Mouse (Mus musculus) cerebellum, adult (tissue): ENCODE data around the gene Kiss1.

Experiments
- ATAC-seq: cut with Nextera tagmentation; 2 replicates; pipeline ENCODE4 v1.9.2; 2017; ENCODE audit warnings: mild to moderate bottlenecking, moderate library complexity, mixed read lengths; ENCODE audit not compliant: insufficient number of reproducible peaks, low FRiP score, low TSS enrichment

Gene Kiss1

DNA sequence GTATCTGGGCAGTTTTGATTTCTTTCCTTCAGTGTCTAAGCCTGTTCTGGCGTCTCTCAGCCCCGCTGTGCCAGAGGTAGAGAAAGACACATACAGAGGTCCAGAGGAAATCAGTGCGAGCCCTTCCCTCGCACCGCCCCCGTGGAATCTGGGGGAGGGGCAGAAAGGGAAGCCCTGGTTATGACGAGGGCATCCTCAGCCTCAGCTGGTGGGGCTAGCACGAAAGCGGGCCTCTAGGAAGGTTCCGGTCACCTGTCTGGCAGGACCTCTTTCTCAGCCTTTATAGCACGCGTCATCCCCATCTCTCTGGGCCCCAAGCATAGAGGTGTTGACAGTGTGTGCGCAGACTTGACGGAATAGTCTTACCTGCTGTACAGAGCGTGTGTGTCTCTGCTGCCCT, 34.2 kb downstream of the Kiss1 start:
- no peak for ATAC-seq

DNA sequence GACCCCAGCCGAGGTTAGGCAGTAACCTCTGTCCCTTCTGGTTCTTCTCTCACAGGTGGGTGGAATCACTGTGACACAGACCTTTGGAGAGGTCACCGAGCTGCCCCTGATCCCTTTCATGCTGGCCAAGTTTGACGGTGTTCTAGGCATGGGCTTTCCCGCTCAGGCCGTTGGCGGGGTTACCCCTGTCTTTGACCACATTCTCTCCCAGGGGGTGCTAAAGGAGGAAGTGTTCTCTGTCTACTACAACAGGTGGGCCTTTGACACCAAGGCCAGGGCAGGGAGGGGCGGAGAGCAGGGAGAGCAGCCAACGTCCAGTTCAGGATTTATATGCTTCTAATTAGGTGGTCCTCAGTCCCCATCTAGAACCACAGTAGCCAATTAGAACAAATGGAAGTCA, 34.7 kb downstream of the Kiss1 start:
- ATAC-seq, result no peak

DNA sequence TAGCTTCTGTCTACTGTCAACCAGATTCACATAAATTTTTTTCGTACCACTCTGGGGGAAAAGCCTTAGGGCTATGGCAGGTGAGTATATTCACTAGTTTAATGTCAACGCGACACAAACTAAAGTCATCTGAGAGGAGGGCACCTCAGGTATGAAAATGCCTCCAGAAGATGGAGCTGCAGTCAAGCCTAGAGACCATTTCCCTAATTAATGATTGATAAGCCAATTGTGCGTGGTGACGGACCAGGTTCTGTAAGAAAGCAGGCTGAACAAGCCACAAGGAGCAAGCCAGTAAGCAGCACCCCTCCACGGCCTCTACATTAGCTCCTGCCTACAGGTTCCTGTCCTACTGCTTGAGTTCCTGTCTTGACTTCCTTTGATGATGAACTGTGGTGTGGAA, 39.3 kb downstream of the Kiss1 start:
- ATAC-seq, result no peak

DNA sequence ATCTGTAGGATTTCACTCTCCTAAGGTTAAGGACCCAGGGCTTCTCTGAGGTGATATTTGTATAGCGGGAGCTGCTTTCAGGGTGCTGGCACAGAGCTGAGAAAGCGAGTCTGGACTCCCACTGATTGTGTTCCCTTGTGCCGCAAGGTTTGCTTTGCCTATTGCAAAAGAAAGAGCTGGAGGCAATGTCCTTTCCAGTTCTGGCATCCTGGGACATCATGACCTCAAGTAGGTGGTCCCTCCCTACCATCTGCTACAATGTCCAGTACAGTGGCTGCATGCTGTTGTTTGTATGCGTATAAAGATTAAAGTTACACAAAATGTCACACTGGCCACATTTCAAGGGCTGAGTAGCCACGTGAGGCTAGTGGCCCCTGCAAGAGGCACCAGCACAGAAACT, 40.4 kb downstream of the Kiss1 start:
- no peak for ATAC-seq

DNA sequence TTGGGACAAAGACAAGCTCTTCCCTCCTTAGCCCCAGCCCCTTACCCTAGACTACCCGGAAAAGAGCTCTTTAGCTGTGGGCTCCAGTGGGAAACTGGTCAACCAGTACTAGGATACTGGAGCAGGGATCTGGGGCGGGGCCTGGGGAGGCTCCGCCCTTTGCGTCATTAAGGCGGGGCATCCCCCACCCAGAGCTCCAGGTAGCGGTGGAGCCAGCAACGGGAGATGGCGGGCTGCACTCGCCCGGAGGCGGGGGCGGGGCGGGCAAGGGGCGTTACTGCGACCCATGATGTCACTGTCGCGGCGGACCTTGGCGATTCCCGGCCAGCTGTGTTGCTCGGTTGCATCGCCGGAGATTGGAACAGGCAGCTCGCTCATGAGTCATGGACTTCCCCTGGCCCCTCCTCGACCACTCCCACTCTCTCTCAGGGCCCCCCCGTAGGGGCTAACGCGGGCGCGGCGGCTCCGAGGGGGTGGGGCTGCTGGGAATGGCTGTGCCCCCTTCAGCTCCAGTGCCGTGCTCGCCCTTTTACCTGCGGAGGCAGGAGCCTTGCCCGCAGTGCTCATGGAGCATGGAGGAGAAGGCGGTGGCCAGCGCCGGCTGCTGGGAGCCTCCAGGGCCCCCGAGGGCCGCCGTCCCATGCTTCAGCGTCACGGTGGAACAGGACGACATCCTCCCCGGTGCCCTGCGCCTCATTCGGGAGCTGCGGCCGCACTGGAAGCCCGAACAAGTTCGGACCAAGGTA, 41.8 kb downstream of the Kiss1 start, which contains the start of gene Etnk2:
Gene Etnk2, plus strand, starts transcription at position 297 of the 746 bp plus-strand sequence.
- no peak for ATAC-seq

DNA sequence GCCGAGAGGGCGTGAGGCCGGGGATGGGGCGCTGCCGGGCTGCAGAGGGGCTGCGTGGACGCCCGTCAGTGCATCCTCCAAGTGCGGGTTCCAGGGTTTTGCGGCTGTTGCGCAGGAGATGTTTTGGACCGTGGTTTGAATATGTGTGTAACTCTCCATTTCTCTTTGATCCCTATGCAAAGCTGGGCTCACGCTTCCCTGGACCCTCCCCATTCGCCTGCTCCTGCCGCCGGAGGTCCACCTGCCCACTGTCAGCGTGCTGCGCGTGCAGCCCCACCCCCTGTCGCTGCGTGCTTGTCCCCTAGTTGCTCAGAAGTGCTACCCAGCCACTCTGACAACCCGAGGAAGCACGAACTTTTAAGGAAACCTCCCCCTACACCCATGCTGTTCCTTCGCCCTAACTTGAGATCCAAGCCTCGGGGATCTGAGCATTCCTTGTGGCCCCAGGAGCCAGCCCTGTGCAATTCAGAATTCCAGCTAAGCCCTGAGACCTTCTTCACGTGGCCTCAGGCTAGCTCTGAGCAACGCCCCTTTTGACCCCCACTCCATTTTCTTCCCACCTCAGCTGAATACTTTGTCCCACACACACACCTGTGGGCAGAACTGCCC, 42.5 kb downstream of the Kiss1 start:
- ATAC-seq, result no peak

DNA sequence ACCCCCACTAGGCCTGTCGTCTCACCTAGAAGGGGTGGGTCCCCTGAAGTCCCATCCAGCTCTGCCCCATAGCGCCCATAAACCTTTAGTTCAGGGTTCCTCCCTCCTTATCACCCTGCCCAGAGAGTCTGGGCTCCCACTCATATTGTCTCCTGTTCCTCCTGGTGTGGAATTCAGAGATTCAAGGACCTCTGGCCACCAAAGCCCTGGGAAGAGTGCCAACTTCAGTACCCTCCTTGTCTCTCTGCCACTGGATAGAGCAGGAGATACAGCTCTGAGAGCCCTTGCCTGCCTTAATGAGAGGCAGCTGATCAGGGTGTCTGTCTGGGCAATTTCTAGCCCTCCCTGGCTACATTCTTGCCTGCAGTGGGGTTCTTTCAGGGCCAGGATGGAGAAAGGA, 43.2 kb downstream of the Kiss1 start:
- ATAC-seq, result no peak

DNA sequence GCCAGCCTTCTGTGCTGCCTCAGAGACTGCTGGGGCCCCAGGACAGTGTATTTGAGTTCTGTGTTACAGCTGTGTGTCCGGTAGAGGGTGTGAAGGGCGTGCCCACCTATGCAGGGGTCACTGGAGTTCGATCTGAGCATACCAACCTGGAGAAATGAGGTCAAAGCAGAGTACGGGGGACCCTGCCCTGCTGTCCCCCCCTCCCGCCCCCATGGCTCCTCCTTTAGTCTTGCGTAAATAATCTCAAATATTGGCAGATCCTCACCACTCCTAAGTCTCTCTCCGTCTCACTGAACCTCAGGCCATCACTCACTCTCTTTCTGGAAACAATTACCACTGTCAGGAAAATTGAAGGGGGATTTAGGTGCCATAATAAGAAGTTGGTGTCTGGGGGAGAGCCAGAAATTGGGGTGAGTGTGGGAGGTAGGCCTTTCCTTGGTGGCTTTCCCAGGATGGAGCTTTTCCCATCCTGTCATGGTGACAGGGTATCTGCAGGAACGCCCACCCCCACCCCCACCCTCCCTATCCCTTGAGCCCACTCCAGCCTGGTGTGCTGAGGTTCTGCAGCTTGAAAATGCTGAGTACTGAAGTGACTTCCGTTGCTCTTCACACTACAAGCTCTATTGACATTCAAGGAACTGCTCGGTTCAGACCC, 45.4 kb downstream of the Kiss1 start:
- no peak for ATAC-seq

DNA sequence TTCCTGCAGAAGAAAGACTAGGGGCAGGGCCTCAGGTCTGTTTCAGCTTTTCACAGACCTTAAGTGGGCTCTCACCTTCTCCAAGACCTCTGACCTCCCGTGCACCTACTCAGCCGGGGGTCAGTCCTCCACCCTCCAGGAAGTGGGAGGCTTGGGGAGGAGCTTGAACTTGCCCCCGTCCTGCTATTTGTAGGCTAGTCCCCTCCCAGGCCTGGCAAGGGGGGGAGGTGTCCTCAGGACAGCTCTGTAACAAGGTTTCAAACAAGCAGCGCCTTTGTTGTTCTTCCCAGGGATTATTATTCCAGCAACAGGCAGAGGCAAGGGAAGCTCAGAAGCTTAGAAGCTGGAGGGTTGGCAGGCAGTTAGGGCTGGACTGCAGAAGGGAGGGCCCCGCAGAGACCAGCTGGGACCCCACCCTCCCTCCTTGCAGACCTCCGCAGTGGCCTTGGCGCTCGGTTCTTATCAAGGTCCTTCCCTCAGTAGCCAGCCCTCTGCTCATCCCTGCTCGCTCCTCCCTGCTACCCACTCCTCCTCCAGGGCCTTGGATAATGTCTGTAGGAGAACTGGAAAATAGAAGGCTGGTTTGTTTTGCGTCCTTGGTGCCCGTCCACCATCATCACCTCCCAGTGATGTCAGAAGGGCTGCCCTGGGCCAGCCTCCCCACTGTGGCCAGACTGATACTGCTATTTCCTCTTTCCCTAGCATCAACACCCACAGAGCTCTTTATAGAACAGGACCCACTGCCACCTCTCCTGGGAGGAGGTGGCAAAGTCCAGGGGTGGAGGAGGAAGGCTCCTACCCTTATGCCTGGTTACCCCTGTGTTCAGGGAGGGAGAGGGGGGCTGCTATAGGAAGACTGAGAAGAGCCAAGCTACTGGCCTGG, 46.2 kb downstream of the Kiss1 start:
- ATAC-seq, result no peak

DNA sequence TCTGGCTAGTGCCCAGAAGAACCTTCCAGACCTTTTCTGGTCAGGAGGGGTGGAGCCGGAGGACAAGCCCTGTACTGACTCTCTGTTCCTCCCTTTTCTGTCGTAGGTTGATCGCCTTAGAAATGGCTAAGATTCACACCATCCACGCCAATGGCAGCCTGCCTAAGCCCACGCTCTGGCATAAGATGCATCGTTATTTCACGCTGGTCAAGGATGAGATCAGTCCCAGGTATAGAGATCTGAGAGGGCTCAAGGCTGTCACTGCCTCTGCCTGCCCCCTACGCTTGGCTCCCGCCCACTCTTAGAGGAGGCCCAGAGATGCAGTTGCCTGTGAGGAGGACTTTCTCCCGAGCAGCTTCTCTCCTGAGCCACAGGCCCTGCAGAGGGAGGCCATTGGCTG, 47.0 kb downstream of the Kiss1 start:
- peak; percentile 13; the same call in 1 of the 2 replicates for ATAC-seq

DNA sequence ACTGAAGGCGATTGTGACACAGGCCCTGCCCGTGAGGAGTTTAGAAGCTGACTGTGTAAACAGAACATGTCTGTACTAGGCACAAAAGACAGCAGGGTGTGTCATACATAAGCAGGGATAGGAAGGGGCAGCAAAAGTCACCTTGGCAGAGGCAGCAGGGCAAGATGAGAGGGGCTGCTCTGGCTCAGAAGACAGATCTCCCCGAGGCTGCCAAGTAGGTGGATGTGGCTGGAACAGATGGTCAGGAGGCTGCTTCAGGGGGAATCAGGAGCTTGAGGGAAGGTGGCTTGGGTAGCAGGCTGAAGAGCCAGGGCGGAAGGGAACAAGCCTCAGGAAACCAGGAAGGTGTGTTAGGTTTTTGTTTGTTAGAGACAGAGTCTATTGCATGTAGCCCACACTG, 48.7 kb downstream of the Kiss1 start:
- ATAC-seq, result no peak

DNA sequence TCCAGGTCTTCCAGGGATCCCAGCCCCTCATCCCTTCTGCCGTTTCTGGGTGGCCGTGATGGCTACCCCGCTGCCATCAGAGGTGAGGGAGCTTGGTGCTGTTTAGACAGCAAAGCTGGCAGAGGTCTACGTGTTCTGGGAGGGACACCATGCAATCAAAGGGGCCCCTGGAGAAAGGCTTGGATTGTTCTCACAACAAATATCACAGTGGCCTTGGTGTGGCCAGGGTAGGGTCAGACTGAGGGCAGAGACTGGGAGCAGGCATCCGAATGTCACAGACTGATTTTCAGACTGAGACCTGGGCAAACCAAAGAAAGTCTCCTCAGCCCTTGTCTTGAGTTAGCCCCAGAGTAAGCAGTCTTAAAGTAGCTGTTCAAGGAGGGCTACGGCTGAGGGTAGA, 49.8 kb downstream of the Kiss1 start:
- ATAC-seq, result no peak

DNA sequence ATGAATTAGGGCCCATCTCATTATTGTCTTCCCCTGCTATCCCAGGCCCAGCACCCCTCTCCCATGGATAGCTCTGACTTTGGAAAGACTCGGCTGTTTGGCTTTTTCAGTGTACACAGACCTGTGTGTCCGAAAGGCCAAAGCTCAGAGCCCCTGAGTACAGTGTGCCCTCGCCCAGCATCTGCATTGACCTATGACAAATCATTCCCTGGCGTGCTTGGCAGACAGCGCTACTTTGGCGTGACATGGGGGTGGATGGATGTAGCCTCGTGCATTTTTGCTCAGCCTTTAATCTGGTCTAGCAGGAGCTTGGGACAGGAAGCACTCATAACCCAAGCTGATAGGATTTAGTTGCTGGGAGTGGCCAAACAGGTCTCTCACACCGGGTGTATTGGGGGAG, 50.4 kb downstream of the Kiss1 start:
- no peak for ATAC-seq

DNA sequence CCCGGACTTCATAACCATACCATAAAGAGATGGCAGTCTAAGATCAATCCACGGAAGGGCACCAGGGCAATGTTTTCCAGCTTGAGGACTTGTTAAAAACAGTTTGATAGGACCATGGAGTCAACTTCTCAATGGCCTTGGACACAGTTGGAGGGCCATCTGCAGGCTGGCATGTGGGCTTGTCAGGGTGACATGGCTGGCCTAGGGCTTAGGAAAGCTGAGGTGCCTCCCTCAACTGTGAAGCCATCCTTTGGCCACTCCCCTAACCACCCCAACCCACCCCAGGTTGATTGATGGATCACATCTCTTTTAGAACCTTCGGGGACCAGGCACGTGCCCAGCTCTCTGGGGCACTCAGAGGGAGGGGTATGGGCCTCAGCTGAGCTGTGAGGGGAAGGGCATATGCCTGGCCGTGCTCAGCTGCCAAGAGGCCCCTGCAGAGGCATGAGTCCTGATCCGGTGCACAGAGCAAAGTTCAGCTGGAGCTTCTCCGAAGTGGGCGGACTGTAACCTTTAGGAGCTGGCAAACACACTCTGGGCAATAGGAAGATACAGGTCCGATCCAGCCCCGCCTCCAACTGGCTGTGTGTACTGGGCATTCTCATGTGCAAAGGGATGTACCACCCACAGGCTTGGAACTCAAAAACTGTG, 54.1 kb downstream of the Kiss1 start:
- no peak for ATAC-seq

DNA sequence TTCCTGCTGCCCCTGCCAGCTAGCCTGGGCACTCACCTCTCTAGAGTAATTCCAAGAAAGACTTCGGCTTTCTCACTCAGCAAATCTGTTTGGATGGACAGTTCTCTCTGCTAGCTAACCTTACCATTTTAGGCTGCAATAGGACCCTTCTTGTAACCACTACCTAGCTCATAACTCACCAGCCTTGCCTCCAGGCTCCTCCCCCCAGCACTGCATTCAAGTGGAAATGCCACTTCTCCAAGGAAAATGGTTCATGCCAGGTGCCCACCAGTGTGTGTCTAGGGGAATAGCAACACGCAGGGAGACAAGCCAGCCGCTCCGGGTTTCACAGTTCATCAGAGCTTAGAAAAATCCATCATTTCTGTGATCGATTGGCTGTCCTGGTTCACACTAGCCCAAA, 55.9 kb downstream of the Kiss1 start:
- no peak for ATAC-seq
